12 mouse cellular contexts compared by ENCODE assay signal in genomic region chr4:86527162-86528136, GRCm38 (mm10). TPM values are rescaled to one million over a fixed set of nuclear protein-coding genes. Genes with fewer than 3 reads are reported as not detected.
DNase-seq lines count a peak whose midpoint lies in the region; ATAC-seq lines count a peak whose summit lies in the region.
"Had no signal": no experiment of that assay in that cellular context is flagged by ENCODE, and none has a peak within 500 bp of the region (broad histone marks: within the 10 kb centered on the region; RNA-seq: fewer than 3 reads in every experiment).

No protein-coding gene starts in this region.

- H3K27ac ChIP-seq in lung, embryonic 15.5 days = no peak overlapping the region
- peak overlapping the region; percentile 82 for H3K27ac ChIP-seq in kidney, embryonic 15.5 days
- H3K27ac ChIP-seq in neural tube, embryonic 11.5 days (ENCODE audit: low read depth, low read length) = no peak overlapping the region
- H3K27ac ChIP-seq: liver, embryonic 12.5 days had no signal

- no peak for ATAC-seq in cerebellum, adult (ENCODE audit: insufficient number of reproducible peaks, low FRiP score, low TSS enrichment)
- 0 out of 2 replicates have a peak, but pooled peaks have one; percentile 19 for ATAC-seq in lung, embryonic 15.5 days (ENCODE audit: borderline replicate concordance, extremely low read depth, low FRiP score, low TSS enrichment)
- ATAC-seq in kidney, embryonic 15.5 days (replicated peaks; ENCODE audit: low FRiP score) = peak; percentile 77
- ATAC-seq in neural tube, embryonic 11.5 days (ENCODE audit: insufficient read depth, low FRiP score, low TSS enrichment) = no peak
- ATAC-seq: liver, embryonic 12.5 days had no signal

- no peak overlapping the region for H3K4me3 ChIP-seq in lung, embryonic 15.5 days
- no peak overlapping the region for H3K4me3 ChIP-seq in kidney, embryonic 15.5 days (replicated peaks)
- no peak overlapping the region for H3K4me3 ChIP-seq in neural tube, embryonic 11.5 days (ENCODE audit: low read depth, low read length)
- H3K4me3 ChIP-seq: liver, embryonic 12.5 days had no signal

- H3K4me2 ChIP-seq in lung, embryonic 15.5 days = no peak overlapping the region
- H3K4me2 ChIP-seq in kidney, embryonic 15.5 days = no peak overlapping the region
- no peak overlapping the region for H3K4me2 ChIP-seq in neural tube, embryonic 11.5 days (ENCODE audit: low read depth)
- H3K4me2 ChIP-seq: liver, embryonic 12.5 days had no signal

- no peaks in the 10 kb centered on the region for H3K9me3 ChIP-seq in lung, embryonic 15.5 days
- no peaks in the 10 kb centered on the region for H3K9me3 ChIP-seq in kidney, embryonic 15.5 days (replicated peaks)
- H3K9me3 ChIP-seq in neural tube, embryonic 11.5 days (ENCODE audit: control insufficient read depth, low read length) = no peaks in the 10 kb centered on the region
- H3K9me3 ChIP-seq: liver, embryonic 12.5 days had no signal

- H3K36me3 ChIP-seq in lung, embryonic 15.5 days = no peaks in the 10 kb centered on the region
- no peaks in the 10 kb centered on the region for H3K36me3 ChIP-seq in kidney, embryonic 15.5 days
- no peaks in the 10 kb centered on the region for H3K36me3 ChIP-seq in neural tube, embryonic 11.5 days (ENCODE audit: control insufficient read depth, insufficient read depth, low read length)
- H3K36me3 ChIP-seq: liver, embryonic 12.5 days had no signal

- no peak overlapping the region for H3K9ac ChIP-seq in lung, embryonic 15.5 days
- H3K9ac ChIP-seq in kidney, embryonic 15.5 days = no peak overlapping the region
- H3K9ac ChIP-seq in neural tube, embryonic 11.5 days (ENCODE audit: low read length) = no peak overlapping the region
- H3K9ac ChIP-seq: liver, embryonic 12.5 days had no signal

- WGBS in lung, embryonic 15.5 days = 47% methylated on average over 11 of the region's 11 CpGs
- 47% methylated on average over 11 of the region's 11 CpGs for WGBS in kidney, embryonic 15.5 days
- 60% methylated on average over 11 of the region's 11 CpGs for WGBS in neural tube, embryonic 11.5 days

- no peaks in the 10 kb centered on the region for H3K4me1 ChIP-seq in lung, embryonic 15.5 days
- H3K4me1 ChIP-seq in kidney, embryonic 15.5 days = peaks cover 8% of the 10 kb centered on the region
- H3K4me1 ChIP-seq in neural tube, embryonic 11.5 days (ENCODE audit: control insufficient read depth, insufficient read depth, low read length) = no peaks in the 10 kb centered on the region
- H3K4me1 ChIP-seq: liver, embryonic 12.5 days had no signal

- peak; percentile 8 to 11 for DNase-seq in cerebellum, adult 18-20 months
- DNase-seq in lung, postnatal 14 days = no peak
- peak; percentile 28 for DNase-seq in neural tube, embryonic 11.5 days (ENCODE audit: low spot score)
- no peak for DNase-seq in frontal cortex, postnatal 25 days (ENCODE audit: low spot score in 2 of 2)
- no peak for DNase-seq in heart, adult 18-20 months

- H3K27me3 ChIP-seq in lung, embryonic 15.5 days = no peaks in the 10 kb centered on the region
- no peaks in the 10 kb centered on the region for H3K27me3 ChIP-seq in kidney, embryonic 15.5 days
- H3K27me3 ChIP-seq in neural tube, embryonic 11.5 days (ENCODE audit: control insufficient read depth, insufficient read depth, low read length) = no peaks in the 10 kb centered on the region
- H3K27me3 ChIP-seq: liver, embryonic 12.5 days had no signal

RNA-seq across cellular contexts. Expression of gene Saxo1, which starts 30.7 kb away (rescaled TPM):
- polyA plus RNA-seq in lung, embryonic 15.5 days (2015; fragmentation: Nextera tagmentation; extraction: Ambion mirVana) = not detected in 2 replicates
- 0.19 TPM in 1 of 2 replicates, not detected in the other for polyA plus RNA-seq in kidney, embryonic 15.5 days (2015; fragmentation: Nextera tagmentation; extraction: Ambion mirVana)
- 0.13 TPM in 1 of 2 replicates, not detected in the other for polyA plus RNA-seq in neural tube, embryonic 11.5 days (2014; fragmentation: Nextera tagmentation; extraction: Ambion mirVana)
- not detected for total RNA-seq in heart, adult 18-20 months (2021)
- total RNA-seq: gastrocnemius, adult 8-10 months; monocyte, adult 5-6 weeks had no signal
- polyA plus RNA-seq: intestine, embryonic 14.5 days; liver, embryonic 12.5 days had no signal

RNA-seq across cellular contexts. Expression of gene Rraga, which starts 48.0 kb away (rescaled TPM):
- 71.7 and 77.5 TPM in 2 replicates for polyA plus RNA-seq in lung, embryonic 15.5 days (2015; fragmentation: Nextera tagmentation; extraction: Ambion mirVana)
- 82.4 and 83.1 TPM in 2 replicates for polyA plus RNA-seq in kidney, embryonic 15.5 days (2015; fragmentation: Nextera tagmentation; extraction: Ambion mirVana)
- polyA plus RNA-seq in neural tube, embryonic 11.5 days (2014; fragmentation: Nextera tagmentation; extraction: Ambion mirVana) = 124 and 137 TPM in 2 replicates
- total RNA-seq in heart, adult 18-20 months (2021) = 10 to 100 TPM; 56.6 to 61.6 TPM

Comparison
In these comparisons a context has a peak if more than half of its experiments do, and no peak if none do; other contexts are left out.
1. DNase-seq: peak in cerebellum, adult 18-20 months (2 of 2) and neural tube, embryonic 11.5 days (single experiment); none in lung, postnatal 14 days (single experiment), frontal cortex, postnatal 25 days (0 of 2) and heart, adult 18-20 months (0 of 2).
2. ATAC-seq: peak in lung, embryonic 15.5 days (single experiment) and kidney, embryonic 15.5 days (single experiment); none in cerebellum, adult (single experiment) and neural tube, embryonic 11.5 days (single experiment).